Mouse (Mus musculus) liver, adult 2 months (tissue): ENCODE measurements at regions not wholly inside any gene's neighbourhood (a gene's known extent, or its start where the extent isn't known, plus 50 kb on each side); places are given as distances from the start of the nearest gene placed in this dataset.

Source experiments
- DNase-seq: peaks from one replicate; pipeline ENCODE4 v3.0.0-alpha.2; 2011; ENCODE audit warnings: low read depth, low spot score; ENCODE audit errors: extremely low read depth
- H3K27ac ChIP-seq: fragments of 200-500 bp; replicated peaks from 2 replicates; pipeline ENCODE4 v1.5.1; 2012; ENCODE audit warnings: low read depth, mild to moderate bottlenecking, control low read depth, inconsistent platforms, low read length; ENCODE audit not compliant: insufficient read depth
- H3K27me3 ChIP-seq: fragments of 200-500 bp; 2 replicates; pipeline ENCODE4 v1.6.1; 2012; ENCODE audit warnings: mild to moderate bottlenecking, moderate library complexity, low read length, inconsistent platforms; ENCODE audit not compliant: control insufficient read depth, insufficient read depth
- H3K36me3 ChIP-seq: fragments of 200-500 bp; 2 replicates; pipeline ENCODE4 v1.6.1; 2012; ENCODE audit warnings: low read length, inconsistent platforms; ENCODE audit not compliant: control insufficient read depth, insufficient read depth
- H3K4me1 ChIP-seq: fragments of 200-500 bp; 2 replicates; pipeline ENCODE4 v1.6.1; 2011; ENCODE audit warnings: low read length; ENCODE audit not compliant: control insufficient read depth, insufficient read depth
- H3K4me3 ChIP-seq: fragments of 200-500 bp; 2 replicates; pipeline ENCODE4 v1.5.1; 2011; ENCODE audit warnings: low read depth, mild to moderate bottlenecking, control low read depth, low read length, moderate library complexity; ENCODE audit not compliant: insufficient read depth
- H3K79me2 ChIP-seq: fragments of 200-500 bp; 2 replicates; pipeline ENCODE4 v1.6.1; 2012; ENCODE audit warnings: inconsistent platforms, mild to moderate bottlenecking, low read length, moderate library complexity; ENCODE audit not compliant: control insufficient read depth, insufficient read depth
- H3K9ac ChIP-seq: fragments of 200-500 bp; 2 replicates; pipeline ENCODE4 v1.6.1; 2012; ENCODE audit warnings: low read depth, mild to moderate bottlenecking, control low read depth, inconsistent platforms, low read length
- CTCF ChIP-seq: fragments of 200-500 bp; IDR thresholded peaks from 2 replicates; pipeline ENCODE4 v1.5.1; 2011; ENCODE audit warnings: low read depth, low read length, control low read depth
- POLR2A ChIP-seq: fragments of 200-500 bp; IDR thresholded peaks from 2 replicates; pipeline ENCODE4 v1.6.1; 2011; ENCODE audit warnings: low read length, control low read depth; ENCODE audit not compliant: insufficient read depth; ENCODE audit errors: extremely low read depth
- WGBS: fragments of 180-500 bp; shearing (Covaris S2); methylation state at CpG from one replicate; pipeline ENCODE4 v1.1.7; 2018; 5-methylcytosine and 5-hydroxymethylcytosine counted together

DNA sequence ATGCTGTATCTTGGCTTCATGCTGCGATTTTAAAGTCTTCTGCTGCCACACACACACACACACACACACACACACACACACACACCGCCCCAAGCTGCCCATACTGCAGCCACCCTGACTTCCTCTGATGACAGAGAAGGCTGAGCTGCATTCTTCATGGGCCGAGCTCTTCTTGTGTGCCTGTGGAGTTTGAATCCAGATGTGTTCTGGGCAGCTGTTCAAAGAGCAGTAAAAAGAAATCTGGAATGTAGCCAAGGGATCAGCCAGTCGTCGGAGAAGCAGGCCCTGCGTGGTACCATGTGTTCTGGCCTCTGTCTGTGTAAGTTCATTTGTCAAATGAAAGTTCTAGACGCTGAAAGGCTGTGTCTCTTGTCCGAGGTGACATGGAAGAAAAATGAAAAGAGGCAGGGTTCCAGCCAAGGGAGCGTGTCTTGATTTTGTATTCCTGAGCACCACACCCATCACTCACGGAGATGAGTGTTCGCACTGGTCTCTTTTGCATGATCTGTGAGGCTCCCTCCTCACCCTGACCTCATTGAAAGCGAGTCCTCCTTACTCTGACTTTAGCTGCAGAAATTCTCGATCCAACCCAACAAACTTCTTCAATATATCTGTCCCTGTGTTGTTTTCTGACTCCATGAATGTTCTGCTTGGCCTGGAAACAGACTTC lies 177.4 kb upstream of the Sulf2 start:
- H3K36me3 ChIP-seq = no peaks in the 10 kb centered on the region
- no peak overlapping the region for H3K9ac ChIP-seq
- WGBS = 74% methylated on average over 13 of the region's 13 CpGs
- H3K4me3 ChIP-seq = no peak overlapping the region
- H3K27ac ChIP-seq = no peak overlapping the region
- TF ChIP-seq CTCF (no peak), POLR2A (no peak)
- no peaks in the 10 kb centered on the region for H3K27me3 ChIP-seq
- no peaks in the 10 kb centered on the region for H3K79me2 ChIP-seq
- H3K4me1 ChIP-seq = no peaks in the 10 kb centered on the region
- DNase-seq = no peak

DNA sequence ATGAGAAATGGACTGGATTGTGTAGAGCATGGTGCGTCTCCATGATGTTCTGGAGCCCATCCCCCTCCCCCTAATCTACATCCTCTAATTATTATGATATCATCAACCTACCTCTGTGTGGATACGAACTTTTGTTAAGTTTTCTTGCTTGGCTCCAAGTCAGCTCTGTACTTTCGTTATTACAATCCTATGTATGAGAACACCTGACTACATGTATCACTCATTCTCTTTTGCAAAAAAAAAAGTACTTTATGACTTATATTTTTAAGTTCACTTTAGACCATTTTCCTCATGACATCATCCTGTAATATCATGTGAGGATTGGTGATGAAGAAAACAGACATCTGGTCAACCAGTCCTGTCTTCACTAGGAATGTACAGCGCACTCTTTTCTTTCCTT lies 175.7 kb upstream of the Sulf2 start:
- Histone ChIP-seq H3K4me3 (no peak overlapping the region), H3K4me1 (no peaks in the 10 kb centered on the region), H3K27me3 (no peaks in the 10 kb centered on the region), H3K27ac (no peak overlapping the region), H3K36me3 (no peaks in the 10 kb centered on the region), H3K79me2 (no peaks in the 10 kb centered on the region), H3K9ac (no peak overlapping the region)
- TF ChIP-seq CTCF (no peak), POLR2A (no peak)
- 88% methylated on average over 4 of the region's 4 CpGs for WGBS
- DNase-seq = no peak

DNA sequence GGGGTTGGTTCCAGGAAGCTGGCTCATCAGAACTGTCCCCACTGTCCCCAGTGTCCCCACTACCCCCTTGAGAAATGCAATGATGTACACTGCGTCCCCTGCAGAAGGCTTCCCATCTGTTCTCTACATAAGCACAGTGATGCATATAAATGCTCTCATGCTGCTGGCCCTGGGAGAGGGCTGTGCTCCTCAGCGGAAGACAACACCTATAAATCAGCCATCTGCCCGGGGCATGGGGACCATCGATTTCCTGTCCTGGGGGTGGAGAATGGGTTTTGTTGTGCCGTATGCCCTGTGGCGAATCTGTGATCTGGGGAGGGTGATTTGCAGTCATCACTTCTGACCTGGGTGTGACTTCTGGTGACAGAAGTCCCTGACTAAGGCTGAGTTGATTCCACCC lies 174.9 kb upstream of the Sulf2 start:
- no peaks in the 10 kb centered on the region for H3K27me3 ChIP-seq
- DNase-seq = no peak
- 71% methylated on average over 6 of the region's 6 CpGs for WGBS
- TF ChIP-seq POLR2A (no peak), CTCF (no peak)
- no peak overlapping the region for H3K9ac ChIP-seq
- no peaks in the 10 kb centered on the region for H3K36me3 ChIP-seq
- H3K79me2 ChIP-seq = no peaks in the 10 kb centered on the region
- no peaks in the 10 kb centered on the region for H3K4me1 ChIP-seq
- no peak overlapping the region for H3K4me3 ChIP-seq
- no peak overlapping the region for H3K27ac ChIP-seq

GRCm38 (mm10) chr2:166329556-166330340 lies 174.3 kb upstream of the Sulf2 start:
- no peak for TF ChIP-seq POLR2A
- no peak for TF ChIP-seq CTCF
- Histone ChIP-seq H3K36me3 (no peaks in the 10 kb centered on the region), H3K4me3 (no peak overlapping the region), H3K27me3 (no peaks in the 10 kb centered on the region), H3K27ac (no peak overlapping the region), H3K9ac (no peak overlapping the region), H3K79me2 (no peaks in the 10 kb centered on the region), H3K4me1 (no peaks in the 10 kb centered on the region)
- WGBS = 86% methylated on average over 14 of the region's 14 CpGs
- no peak for DNase-seq

DNA sequence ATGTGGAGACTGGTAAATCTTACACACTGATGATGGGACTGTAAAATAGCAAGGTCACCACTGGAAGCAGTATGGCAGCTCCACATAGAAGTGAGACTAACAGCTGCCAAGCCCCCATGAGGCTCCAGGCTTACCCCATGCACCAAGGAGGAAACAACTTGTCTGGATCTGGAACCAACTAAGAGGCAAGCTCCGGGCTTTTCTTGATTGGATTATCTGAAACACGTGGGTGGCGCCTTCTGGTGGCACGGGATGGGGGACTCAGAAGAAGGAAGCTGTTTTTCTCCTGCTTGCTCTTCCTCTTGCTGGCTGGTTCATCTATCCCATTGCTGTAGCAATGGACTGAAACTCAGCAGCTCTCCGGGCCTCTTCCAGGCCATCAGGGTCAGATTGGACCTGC lies 171.5 kb upstream of the Sulf2 start:
- H3K27me3 ChIP-seq = no peaks in the 10 kb centered on the region
- no peak for DNase-seq
- no peaks in the 10 kb centered on the region for H3K79me2 ChIP-seq
- no peaks in the 10 kb centered on the region for H3K4me1 ChIP-seq
- no peak overlapping the region for H3K9ac ChIP-seq
- 72% methylated on average over 5 of the region's 5 CpGs for WGBS
- H3K27ac ChIP-seq = no peak overlapping the region
- no peak for TF ChIP-seq POLR2A
- no peak for TF ChIP-seq CTCF
- H3K36me3 ChIP-seq = no peaks in the 10 kb centered on the region
- H3K4me3 ChIP-seq = no peak overlapping the region

- H3K9ac ChIP-seq = no peak overlapping the region
- no peak overlapping the region for H3K27ac ChIP-seq
- H3K79me2 ChIP-seq = no peaks in the 10 kb centered on the region
- 63% methylated on average over 3 of the region's 3 CpGs for WGBS
- TF ChIP-seq CTCF (no peak), POLR2A (no peak)
- H3K36me3 ChIP-seq = no peaks in the 10 kb centered on the region
- no peaks in the 10 kb centered on the region for H3K4me1 ChIP-seq
- no peak overlapping the region for H3K4me3 ChIP-seq
- no peaks in the 10 kb centered on the region for H3K27me3 ChIP-seq
- no peak for DNase-seq
Measured at GRCm38 (mm10) chr2:166324954-166325353, 169.5 kb upstream of the Sulf2 start.
